Mouse (Mus musculus): ENCODE results near the gene Alkbh2. TPM values are rescaled to one million over a fixed set of nuclear protein-coding genes. Genes with fewer than 3 reads are reported as not detected.

Gene Alkbh2
- polyA plus RNA-seq (2012; ENCODE audit: insufficient read depth, low replicate concordance) = 5.6 and 11.6 TPM in 2 replicates

- Histone ChIP-seq H3K27me3 (replicated peaks) (peaks cover 2% of the 10 kb centered on the region), H3K4me3 (replicated peaks) (peak within 1 kb of the TSS; percentile 95), H3K9me3 (no peaks in the 10 kb centered on the region), H3K36me3 (replicated peaks; ENCODE audit: low read length) (peaks cover 33% of the 10 kb centered on the region), H3K4me1 (peaks cover 52% of the 10 kb centered on the region)
- TF ChIP-seq GATA1 (IDR thresholded peaks at IDR 0.05; ENCODE audit: borderline replicate concordance, low read length) = no peak
- no peak for TF ChIP-seq FLI1 (IDR thresholded peaks at IDR 0.05; ENCODE audit: low read length)
Observed at GRCm38 (mm10) chr5:114127374-114128349, at the start of gene Alkbh2. Gene Alkbh2 (minus strand): TSS chr5:114128218.

DNA sequence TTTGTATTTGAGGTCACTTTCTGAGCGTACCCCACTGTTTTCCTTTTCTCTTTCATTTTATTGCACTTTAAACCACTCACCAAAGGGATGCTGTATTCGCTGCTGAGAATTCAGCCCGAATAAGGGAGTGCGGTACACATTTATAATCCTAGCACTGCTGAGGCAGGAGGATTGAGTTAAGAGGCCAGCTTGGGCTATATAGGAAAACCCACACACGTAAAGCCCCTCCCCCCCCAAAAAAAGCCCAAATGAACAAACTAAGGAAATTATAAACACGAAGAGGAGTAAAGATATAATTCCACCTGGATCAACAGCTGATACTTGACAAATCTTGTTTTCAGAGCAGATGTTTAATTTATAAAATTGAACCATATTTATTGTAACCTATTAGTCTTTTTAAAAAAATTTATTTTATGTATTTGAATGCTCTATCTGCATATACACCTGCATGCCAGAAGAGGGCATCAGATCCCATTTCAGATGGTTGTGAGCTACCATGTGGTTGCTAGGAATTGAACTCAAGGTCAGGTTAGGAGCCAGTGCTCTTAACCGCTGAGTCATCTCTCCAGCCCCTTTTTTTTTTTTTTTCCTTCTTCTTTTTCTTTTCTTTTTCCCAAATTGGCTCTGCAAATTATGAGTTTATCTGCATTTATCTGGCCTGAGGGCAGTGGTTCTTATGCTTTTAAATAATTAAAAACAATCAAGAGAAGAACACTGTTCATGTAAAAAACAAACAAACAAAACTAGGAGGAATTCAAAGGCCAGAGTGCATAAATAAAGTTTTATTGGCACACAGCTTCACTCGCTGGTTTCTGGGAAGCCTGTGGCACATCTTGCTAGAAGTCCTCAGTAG lies 48.8 kb upstream of the Alkbh2 start:
- peaks cover 7% of the 10 kb centered on the region for H3K27me3 ChIP-seq (replicated peaks)
- TF ChIP-seq GATA1 (IDR thresholded peaks at IDR 0.05; ENCODE audit: borderline replicate concordance, low read length) (no peak), FLI1 (IDR thresholded peaks at IDR 0.05; ENCODE audit: low read length) (no peak)
- H3K36me3 ChIP-seq (replicated peaks; ENCODE audit: low read length) = no peaks in the 10 kb centered on the region
- H3K4me3 ChIP-seq (replicated peaks) = peak overlapping the region; percentile 96
- peaks cover 5% of the 10 kb centered on the region for H3K9me3 ChIP-seq
- peaks cover 41% of the 10 kb centered on the region for H3K4me1 ChIP-seq

DNA sequence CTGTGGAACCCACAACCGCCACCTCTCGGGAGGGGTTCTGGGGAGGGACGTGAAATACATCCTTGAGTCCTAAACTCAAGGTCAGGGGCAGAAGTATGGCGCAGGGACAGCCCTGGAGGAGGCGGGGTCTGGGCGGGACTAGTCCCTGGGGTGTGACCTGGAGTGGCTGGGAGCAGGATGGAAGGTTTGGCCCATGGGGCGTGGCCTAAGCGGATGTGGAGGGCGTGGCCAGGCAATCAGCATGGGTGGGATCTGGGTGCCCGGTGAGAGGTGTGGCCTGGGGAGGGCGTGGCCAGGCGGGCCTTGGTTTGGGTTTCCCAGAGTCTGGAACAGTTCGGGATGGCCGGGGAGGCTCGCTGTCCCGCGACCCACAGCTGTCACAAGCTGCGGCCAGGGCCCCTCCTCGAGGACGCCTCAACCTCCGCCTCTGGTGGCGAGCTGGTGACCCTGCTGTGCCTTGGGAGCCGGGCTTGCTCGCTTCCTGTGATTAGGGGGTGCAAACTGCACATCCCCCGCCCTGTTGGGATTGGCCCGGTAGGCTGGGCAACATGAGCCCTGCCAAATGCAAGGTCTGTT lies 47.7 kb upstream of the Alkbh2 start:
- TF ChIP-seq FLI1 (IDR thresholded peaks at IDR 0.05; ENCODE audit: low read length) (no peak), GATA1 (IDR thresholded peaks at IDR 0.05; ENCODE audit: borderline replicate concordance, low read length) (no peak)
- Histone ChIP-seq H3K4me1 (peaks cover 30% of the 10 kb centered on the region), H3K27me3 (replicated peaks) (peaks cover 14% of the 10 kb centered on the region), H3K9me3 (peaks cover 5% of the 10 kb centered on the region), H3K36me3 (replicated peaks; ENCODE audit: low read length) (no peaks in the 10 kb centered on the region), H3K4me3 (replicated peaks) (peak overlapping the region; percentile 96)

DNA sequence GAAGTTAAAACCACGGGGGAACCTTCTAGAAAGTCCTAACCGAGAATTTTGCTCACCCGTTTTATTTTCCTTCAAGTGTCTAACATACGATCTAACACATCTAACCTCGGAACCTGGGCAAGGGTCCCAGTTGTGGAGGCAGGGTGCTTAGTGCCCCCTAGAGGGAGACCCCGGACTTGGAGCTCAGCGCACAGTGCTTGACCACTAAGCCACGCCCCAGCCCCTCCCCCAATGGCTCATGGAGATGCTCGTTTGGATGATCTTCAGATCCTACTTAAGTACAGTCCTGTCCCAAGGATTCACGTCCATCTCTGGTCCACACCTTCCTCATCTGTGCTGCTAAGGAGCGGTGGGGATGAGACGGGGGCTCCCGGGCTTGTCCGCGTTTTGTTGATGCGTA lies 46.6 kb upstream of the Alkbh2 start:
- TF ChIP-seq FLI1 (IDR thresholded peaks at IDR 0.05; ENCODE audit: low read length) (no peak), GATA1 (IDR thresholded peaks at IDR 0.05; ENCODE audit: borderline replicate concordance, low read length) (no peak)
- Histone ChIP-seq H3K4me1 (peaks cover 30% of the 10 kb centered on the region), H3K9me3 (peaks cover 9% of the 10 kb centered on the region), H3K4me3 (replicated peaks) (peak overlapping the region; percentile 81), H3K27me3 (replicated peaks) (peaks cover 12% of the 10 kb centered on the region), H3K36me3 (replicated peaks; ENCODE audit: low read length) (no peaks in the 10 kb centered on the region)

GRCm38 (mm10) chr5:114173877-114174581 lies 46.0 kb upstream of the Alkbh2 start:
- Histone ChIP-seq H3K4me3 (replicated peaks) (peak overlapping the region; percentile 81), H3K4me1 (peaks cover 30% of the 10 kb centered on the region), H3K27me3 (replicated peaks) (peaks cover 12% of the 10 kb centered on the region), H3K36me3 (replicated peaks; ENCODE audit: low read length) (no peaks in the 10 kb centered on the region), H3K9me3 (peaks cover 12% of the 10 kb centered on the region)
- no peak for TF ChIP-seq FLI1 (IDR thresholded peaks at IDR 0.05; ENCODE audit: low read length)
- no peak for TF ChIP-seq GATA1 (IDR thresholded peaks at IDR 0.05; ENCODE audit: borderline replicate concordance, low read length)

GRCm38 (mm10) chr5:114173458-114173857 lies 45.4 kb upstream of the Alkbh2 start:
- Histone ChIP-seq H3K4me1 (peaks cover 30% of the 10 kb centered on the region), H3K9me3 (peaks cover 13% of the 10 kb centered on the region), H3K4me3 (replicated peaks) (no peak overlapping the region), H3K27me3 (replicated peaks) (peaks cover 12% of the 10 kb centered on the region), H3K36me3 (replicated peaks; ENCODE audit: low read length) (no peaks in the 10 kb centered on the region)
- TF ChIP-seq FLI1 (IDR thresholded peaks at IDR 0.05; ENCODE audit: low read length) = no peak

- H3K27me3 ChIP-seq (replicated peaks) = peaks cover 12% of the 10 kb centered on the region
- no peaks in the 10 kb centered on the region for H3K36me3 ChIP-seq (replicated peaks; ENCODE audit: low read length)
- peaks cover 14% of the 10 kb centered on the region for H3K9me3 ChIP-seq
- TF ChIP-seq GATA1 (IDR thresholded peaks at IDR 0.05; ENCODE audit: borderline replicate concordance, low read length) = no peak
- TF ChIP-seq FLI1 (IDR thresholded peaks at IDR 0.05; ENCODE audit: low read length) = no peak
- no peak overlapping the region for H3K4me3 ChIP-seq (replicated peaks)
- peaks cover 30% of the 10 kb centered on the region for H3K4me1 ChIP-seq
Observed at GRCm38 (mm10) chr5:114172936-114173335, 44.9 kb upstream of the Alkbh2 start.

GRCm38 (mm10) chr5:114170345-114170744 lies 42.3 kb upstream of the Alkbh2 start:
- peaks cover 16% of the 10 kb centered on the region for H3K4me1 ChIP-seq
- H3K36me3 ChIP-seq (replicated peaks; ENCODE audit: low read length) = no peaks in the 10 kb centered on the region
- peaks cover 14% of the 10 kb centered on the region for H3K9me3 ChIP-seq
- no peak overlapping the region for H3K4me3 ChIP-seq (replicated peaks)
- no peak for TF ChIP-seq GATA1 (IDR thresholded peaks at IDR 0.05; ENCODE audit: borderline replicate concordance, low read length)
- TF ChIP-seq FLI1 (IDR thresholded peaks at IDR 0.05; ENCODE audit: low read length) = no peak
- H3K27me3 ChIP-seq (replicated peaks) = peaks cover 26% of the 10 kb centered on the region
